Mouse (Mus musculus) thymus, postnatal 0 days (tissue): ENCODE data around the gene Il21r. TPM values are rescaled to one million over a fixed set of nuclear protein-coding genes. Genes with fewer than 3 reads are reported as not detected.

Experiments used
- DNase-seq: peaks from one replicate; pipeline ENCODE4 v3.0.0-alpha.2; 2015; ENCODE audit warnings: low spot score
- polyA plus RNA-seq: library from polyadenylated mRNA; unstranded; fragments of >200 nt; fragmentation: Nextera tagmentation; extraction: Ambion mirVana; gene quantifications from 2 replicates; pipeline ENCODE4 v1.2.1, GENCODE M21; 2015

Gene Il21r
- 28.2 and 36.8 TPM in 2 replicates for polyA plus RNA-seq

GRCm38 (mm10) chr7:125603185-125603631 lies at the start of gene Il21r:
Gene Il21r, plus strand, starts transcription at chr7:125603429.
- peak; percentile 76 for DNase-seq

- DNase-seq, result no peak
Measured at GRCm38 (mm10) chr7:125553653-125554428, 49.4 kb upstream of the Il21r start.

- DNase-seq, result peak; percentile 65
Measured at GRCm38 (mm10) chr7:125554456-125555114, 48.6 kb upstream of the Il21r start.

GRCm38 (mm10) chr7:125555351-125555872 lies 47.8 kb upstream of the Il21r start:
- DNase-seq, result peak; percentile 36

GRCm38 (mm10) chr7:125556096-125556495 lies 47.1 kb upstream of the Il21r start:
- no peak for DNase-seq

GRCm38 (mm10) chr7:125556865-125557264 lies 46.4 kb upstream of the Il21r start:
- DNase-seq, result peak; percentile 95

GRCm38 (mm10) chr7:125558401-125558945 lies 44.8 kb upstream of the Il21r start:
- DNase-seq, result no peak

GRCm38 (mm10) chr7:125558997-125559396 lies 44.2 kb upstream of the Il21r start:
- peak; percentile 44 for DNase-seq

- no peak for DNase-seq
Measured at GRCm38 (mm10) chr7:125559537-125559936, 43.7 kb upstream of the Il21r start.

- no peak for DNase-seq
Measured at GRCm38 (mm10) chr7:125560146-125560785, 43.0 kb upstream of the Il21r start.

GRCm38 (mm10) chr7:125561085-125561690 lies 42.0 kb upstream of the Il21r start:
- peak; percentile 48 for DNase-seq

- no peak for DNase-seq
Measured at GRCm38 (mm10) chr7:125562413-125562812, 40.8 kb upstream of the Il21r start.

- no peak for DNase-seq
Measured at GRCm38 (mm10) chr7:125563093-125563492, 40.1 kb upstream of the Il21r start.

GRCm38 (mm10) chr7:125564316-125565024 lies 38.8 kb upstream of the Il21r start:
- no peak for DNase-seq

- no peak for DNase-seq
Measured at GRCm38 (mm10) chr7:125565516-125566285, 37.5 kb upstream of the Il21r start.

GRCm38 (mm10) chr7:125566420-125566819 lies 36.8 kb upstream of the Il21r start:
- no peak for DNase-seq

GRCm38 (mm10) chr7:125568888-125569287 lies 34.3 kb upstream of the Il21r start:
- no peak for DNase-seq

- no peak for DNase-seq
Measured at GRCm38 (mm10) chr7:125571891-125572290, 31.3 kb upstream of the Il21r start.

- DNase-seq, result no peak
Measured at GRCm38 (mm10) chr7:125572737-125573136, 30.5 kb upstream of the Il21r start.

GRCm38 (mm10) chr7:125573849-125574248 lies 29.4 kb upstream of the Il21r start:
- no peak for DNase-seq
